Mouse (Mus musculus) testis, adult 2 months (tissue): ENCODE measurements at regions not wholly inside any gene's neighbourhood (a gene's known extent, or its start where the extent isn't known, plus 50 kb on each side); places are given as distances from the start of the nearest gene placed in this dataset.

Experiments
- H3K27ac ChIP-seq: fragments of 200-500 bp; 2 replicates; pipeline ENCODE4 v1.5.1; 2012; ENCODE audit warnings: low read depth, low read length; ENCODE audit not compliant: control insufficient read depth, insufficient read depth
- H3K27me3 ChIP-seq: fragments of 200-500 bp; 2 replicates; pipeline ENCODE4 v1.6.1; 2012; ENCODE audit warnings: mild to moderate bottlenecking, low read length, moderate library complexity; ENCODE audit not compliant: control insufficient read depth, insufficient read depth
- H3K36me3 ChIP-seq: fragments of 200-500 bp; 2 replicates; pipeline ENCODE4 v1.6.1; 2012; ENCODE audit warnings: mild to moderate bottlenecking, low read length; ENCODE audit not compliant: control insufficient read depth, insufficient read depth
- H3K4me1 ChIP-seq: fragments of 200-500 bp; 2 replicates; pipeline ENCODE4 v1.6.1; 2012; ENCODE audit warnings: low read length; ENCODE audit not compliant: control insufficient read depth, insufficient read depth
- H3K4me3 ChIP-seq: fragments of 200-500 bp; 2 replicates; pipeline ENCODE4 v1.5.1; 2012; ENCODE audit warnings: low read depth, mild to moderate bottlenecking, low read length, moderate library complexity, mixed read lengths; ENCODE audit not compliant: control insufficient read depth
- CTCF ChIP-seq: fragments of 200-500 bp; IDR thresholded peaks from 2 replicates; pipeline ENCODE4 v1.5.1; 2012; ENCODE audit warnings: low read depth, mild to moderate bottlenecking, inconsistent platforms, low read length, moderate library complexity; ENCODE audit not compliant: control insufficient read depth, insufficient read depth, insufficient replicate concordance
- POLR2A ChIP-seq: fragments of 200-500 bp; IDR thresholded peaks from 2 replicates; pipeline ENCODE4 v1.6.1; 2012; ENCODE audit warnings: low read depth, mild to moderate bottlenecking, inconsistent platforms, low read length, moderate library complexity; ENCODE audit not compliant: control insufficient read depth

DNA sequence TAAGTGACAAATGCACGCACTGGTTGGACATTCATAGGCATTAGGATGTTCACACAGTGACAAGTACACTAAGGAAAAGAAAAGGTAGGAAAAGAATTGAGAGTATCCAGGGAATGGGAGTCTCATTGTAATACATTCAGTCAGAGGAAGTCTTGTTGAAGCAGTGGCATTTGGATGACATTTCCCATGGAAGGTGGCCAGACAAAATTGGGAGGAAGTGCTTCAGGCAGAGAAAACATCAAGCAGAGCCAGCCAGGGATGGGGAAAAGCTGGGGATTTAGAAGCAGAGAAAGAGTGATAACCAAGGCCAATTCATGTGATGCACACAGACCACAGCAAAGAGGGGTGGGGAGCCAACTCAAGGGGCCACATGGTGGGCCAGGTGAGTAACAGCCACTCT lies 524.0 kb upstream of the Rgma start:
- Histone ChIP-seq H3K36me3 (no peaks in the 10 kb centered on the region), H3K4me3 (no peak overlapping the region), H3K27me3 (no peaks in the 10 kb centered on the region), H3K27ac (no peak overlapping the region), H3K4me1 (no peaks in the 10 kb centered on the region)
- TF ChIP-seq CTCF = no peak

DNA sequence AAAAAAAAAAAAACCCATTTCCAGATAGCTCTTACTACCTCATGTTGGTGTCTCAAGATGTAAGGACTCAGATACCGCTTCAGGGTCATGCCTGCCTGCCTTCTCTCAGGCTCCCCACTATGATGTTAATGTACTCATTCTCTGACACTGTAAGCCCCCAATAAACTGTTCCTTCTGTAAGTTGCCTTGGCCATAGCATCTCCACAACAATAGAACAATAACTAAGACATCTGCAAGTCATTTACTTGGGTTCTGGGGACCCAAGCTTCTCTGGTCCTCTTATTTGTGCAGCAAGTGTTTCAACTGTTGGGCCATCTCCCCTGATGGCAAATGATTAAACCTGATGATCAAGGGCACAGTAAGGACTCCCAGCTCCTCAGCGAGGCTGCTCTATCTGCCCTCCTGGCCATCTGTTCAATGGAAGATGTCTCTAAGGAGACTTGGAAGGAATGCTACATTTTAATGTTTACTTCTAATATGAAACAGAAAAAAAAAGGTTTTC lies 520.8 kb upstream of the Rgma start:
- no peaks in the 10 kb centered on the region for H3K27me3 ChIP-seq
- no peak overlapping the region for H3K27ac ChIP-seq
- H3K4me3 ChIP-seq = no peak overlapping the region
- H3K4me1 ChIP-seq = no peaks in the 10 kb centered on the region
- no peaks in the 10 kb centered on the region for H3K36me3 ChIP-seq
- TF ChIP-seq CTCF (no peak), POLR2A (no peak)

DNA sequence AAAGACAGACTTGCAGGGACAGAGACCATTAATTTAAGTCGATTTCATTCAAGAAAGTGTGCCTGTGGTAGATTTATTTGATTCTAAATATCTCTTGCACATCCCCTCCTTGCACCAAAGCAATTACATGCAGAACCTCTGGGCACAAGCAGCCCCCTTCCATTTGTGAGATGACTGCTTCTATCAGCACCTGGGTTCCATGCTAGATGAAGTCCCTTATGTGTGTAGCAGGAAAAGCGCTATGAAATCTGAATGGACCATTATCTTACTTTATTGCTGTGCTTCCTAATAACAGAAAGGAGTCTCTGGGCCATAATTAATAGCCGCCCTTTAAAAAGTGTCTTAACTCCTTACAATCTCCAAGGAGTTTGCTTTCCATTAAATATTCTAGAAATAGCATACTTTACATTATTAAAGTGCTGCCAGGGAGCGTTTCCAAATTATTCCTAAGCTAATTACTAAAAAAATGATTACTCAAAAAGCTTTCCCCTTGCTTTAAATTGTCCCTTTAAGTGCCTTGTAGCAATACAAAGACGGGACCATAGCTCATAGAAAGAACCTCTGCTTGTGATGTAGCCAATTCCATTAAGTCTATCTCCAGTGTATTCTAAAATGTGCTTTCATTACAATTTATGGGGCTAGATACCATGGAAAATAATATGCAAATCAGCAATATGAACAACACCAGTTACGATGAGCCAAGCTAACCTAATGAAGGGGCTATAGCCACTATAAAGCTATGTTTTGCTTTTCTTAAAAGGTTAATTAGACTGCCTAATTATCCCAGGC lies 508.1 kb upstream of the Rgma start:
- Histone ChIP-seq H3K27ac (no peak overlapping the region), H3K4me3 (no peak overlapping the region), H3K4me1 (no peaks in the 10 kb centered on the region), H3K36me3 (no peaks in the 10 kb centered on the region), H3K27me3 (no peaks in the 10 kb centered on the region)
- no peak for TF ChIP-seq CTCF
- TF ChIP-seq POLR2A = no peak

- no peaks in the 10 kb centered on the region for H3K27me3 ChIP-seq
- no peak overlapping the region for H3K27ac ChIP-seq
- H3K4me1 ChIP-seq = no peaks in the 10 kb centered on the region
- H3K36me3 ChIP-seq = no peaks in the 10 kb centered on the region
- TF ChIP-seq CTCF = no peak
- TF ChIP-seq POLR2A = no peak
- no peak overlapping the region for H3K4me3 ChIP-seq
These were observed 506.2 kb upstream of the Rgma start for GRCm38 (mm10) chr7:72869068-72869467.

GRCm38 (mm10) chr7:72900816-72901215 lies 474.5 kb upstream of the Rgma start:
- no peak for TF ChIP-seq POLR2A
- TF ChIP-seq CTCF = no peak
- Histone ChIP-seq H3K36me3 (no peaks in the 10 kb centered on the region), H3K27me3 (no peaks in the 10 kb centered on the region), H3K4me1 (no peaks in the 10 kb centered on the region), H3K27ac (no peak overlapping the region), H3K4me3 (no peak overlapping the region)

- Histone ChIP-seq H3K4me3 (no peak overlapping the region), H3K36me3 (no peaks in the 10 kb centered on the region), H3K27me3 (no peaks in the 10 kb centered on the region), H3K4me1 (no peaks in the 10 kb centered on the region), H3K27ac (no peak overlapping the region)
- TF ChIP-seq POLR2A = no peak
- no peak for TF ChIP-seq CTCF
These were observed 469.4 kb upstream of the Rgma start for GRCm38 (mm10) chr7:72905891-72906290.

GRCm38 (mm10) chr7:72906536-72906935 lies 468.8 kb upstream of the Rgma start:
- H3K4me1 ChIP-seq = no peaks in the 10 kb centered on the region
- no peak overlapping the region for H3K4me3 ChIP-seq
- no peak overlapping the region for H3K27ac ChIP-seq
- TF ChIP-seq POLR2A (no peak), CTCF (no peak)
- no peaks in the 10 kb centered on the region for H3K36me3 ChIP-seq
- no peaks in the 10 kb centered on the region for H3K27me3 ChIP-seq
